Mouse (Mus musculus) C2C12 (cell line): ENCODE measurements at regions not wholly inside any gene's neighbourhood (a gene's known extent, or its start where the extent isn't known, plus 50 kb on each side); places are given as distances from the start of the nearest gene placed in this dataset.

Experiments used
- CEBPB ChIP-seq: IDR thresholded peaks from one replicate; pipeline ENCODE4 v1.6.1; 2011; ENCODE audit warnings: low read depth, mild to moderate bottlenecking, control low read depth, moderate library complexity
- CTCF ChIP-seq: IDR thresholded peaks from one replicate; pipeline ENCODE4 v1.5.1; 2011; ENCODE audit not compliant: control insufficient read depth, insufficient read depth, insufficient read length
- MYOD1 ChIP-seq: IDR thresholded peaks from one replicate; pipeline ENCODE4 v1.6.1; 2011; ENCODE audit warnings: low read depth; ENCODE audit not compliant: control insufficient read depth, insufficient read length
- MYOG ChIP-seq: IDR thresholded peaks from one replicate; pipeline ENCODE4 v1.6.1; 2011; ENCODE audit not compliant: control insufficient read depth, insufficient read length; ENCODE audit errors: extremely low read depth
- USF1 ChIP-seq: IDR thresholded peaks from one replicate; pipeline ENCODE4 v1.6.1; 2011; ENCODE audit warnings: low read depth, mild to moderate bottlenecking, control low read depth, moderate library complexity

DNA sequence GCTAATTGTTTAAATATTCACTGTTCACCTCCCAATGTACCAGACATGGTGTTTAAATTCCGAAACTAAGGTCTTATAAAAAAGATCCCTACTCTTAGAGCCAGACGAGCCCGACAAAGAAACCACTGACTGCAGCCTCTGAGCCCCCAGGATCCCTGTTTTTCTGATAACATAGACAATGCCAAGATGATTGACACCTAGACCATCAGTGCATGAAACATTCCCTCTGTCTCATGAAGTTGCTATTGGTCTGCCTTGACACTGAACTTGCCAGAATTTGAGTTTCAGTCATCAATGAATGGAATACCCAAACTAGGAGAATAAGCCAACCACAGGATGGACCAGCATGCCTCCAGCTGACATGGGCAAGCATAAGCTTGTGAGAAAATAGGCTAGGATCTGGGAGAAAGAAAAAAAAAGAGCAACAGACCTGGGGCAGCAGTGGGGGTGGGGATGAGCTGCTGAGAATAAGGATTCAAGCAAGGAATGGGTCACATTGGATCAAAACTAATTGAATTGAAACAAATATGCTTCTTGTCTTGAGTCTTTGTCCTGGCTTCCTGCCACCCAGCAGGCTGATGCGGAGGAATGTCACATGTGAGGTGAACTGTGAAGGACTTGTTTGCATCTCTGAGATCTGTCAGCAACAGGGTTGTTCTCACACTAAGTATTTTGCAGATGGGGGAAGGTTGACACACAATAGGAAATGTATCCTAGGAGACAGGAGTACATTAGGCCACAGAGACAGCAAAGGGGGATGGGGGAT lies 333.0 kb downstream of the Lpin1 start:
- TF ChIP-seq CTCF: no peak
- no peak for TF ChIP-seq MYOD1
- no peak for TF ChIP-seq MYOG
- TF ChIP-seq CEBPB: no peak
- no peak for TF ChIP-seq USF1
